Mouse (Mus musculus) CH12.LX (cell line): ENCODE data around the gene Sys1. TPM values are rescaled to one million over a fixed set of nuclear protein-coding genes. Genes with fewer than 3 reads are reported as not detected.

Source experiments
- DNase-seq: peaks from one replicate; pipeline ENCODE4 v3.0.0-alpha.2; 2013; ENCODE audit errors: extremely low read depth
- H3K27ac ChIP-seq: 2 replicates; pipeline ENCODE4 v1.5.1; 2012; ENCODE audit warnings: low read depth, mild to moderate bottlenecking, control low read depth, moderate library complexity; ENCODE audit not compliant: insufficient read depth
- H3K27me3 ChIP-seq: replicated peaks from 2 replicates; pipeline ENCODE3; 2012; ENCODE audit warnings: inconsistent platforms
- H3K36me3 ChIP-seq, 2 experiments: replicated peaks in 1 of 2; 2 replicates each; pipeline versions ENCODE3 to v1.6.1; 2012; ENCODE audit warnings: inconsistent platforms in 1 of 2, low read length in 1 of 2, mild to moderate bottlenecking in 1 of 2, mixed read lengths in 1 of 2, moderate library complexity in 1 of 2; ENCODE audit not compliant: control insufficient read depth in 1 of 2, insufficient read depth in 1 of 2
- H3K4me1 ChIP-seq, 2 experiments: 2 replicates each; pipeline ENCODE4 v1.6.1; 2012; ENCODE audit warnings: inconsistent platforms in 1 of 2, moderate library complexity in 1 of 2; ENCODE audit not compliant: insufficient read depth in 2 of 2, control insufficient read depth in 1 of 2
- H3K4me2 ChIP-seq: 2 replicates; pipeline ENCODE4 v1.6.1; 2012; ENCODE audit warnings: low read depth, mild to moderate bottlenecking, control low read depth; ENCODE audit not compliant: poor library complexity, insufficient read depth, severe bottlenecking
- H3K4me3 ChIP-seq, 3 experiments: fragments of 150-350 bp in 1 of 3; sonication (generic) in 1 of 3; replicated peaks in 1 of 3; 2 replicates each; pipeline versions ENCODE3 to v1.5.1; 2011 to 2012; ENCODE audit warnings: low read depth in 2 of 3, low read length in 2 of 3, mild to moderate bottlenecking in 2 of 3, moderate library complexity in 2 of 3, control low read depth in 1 of 3, improper control_type of control experiment in 1 of 3, inconsistent platforms in 1 of 3, mixed read lengths in 1 of 3; ENCODE audit not compliant: poor library complexity in 1 of 3
- H3K79me2 ChIP-seq: replicated peaks from 2 replicates; pipeline ENCODE4 v1.6.1; 2012; ENCODE audit warnings: mild to moderate bottlenecking, moderate library complexity; ENCODE audit not compliant: control insufficient read depth, poor library complexity, insufficient read depth, severe bottlenecking; ENCODE audit errors: extremely low read depth
- H3K9ac ChIP-seq: 2 replicates; pipeline ENCODE4 v1.6.1; 2012; ENCODE audit warnings: low read depth, mild to moderate bottlenecking, control low read depth, moderate library complexity; ENCODE audit not compliant: insufficient read depth
- H3K9me3 ChIP-seq: replicated peaks from 2 replicates; pipeline ENCODE3; 2012; ENCODE audit warnings: low read length, inconsistent platforms, mixed read lengths
- BHLHE40 ChIP-seq: IDR thresholded peaks from 2 replicates; pipeline ENCODE4 v1.6.1; 2011; ENCODE audit warnings: mild to moderate bottlenecking, low read depth, low read length, improper control_type of control experiment
- CHD1 ChIP-seq: IDR thresholded peaks from 2 replicates; pipeline ENCODE4 v1.6.1; 2012; ENCODE audit warnings: low read depth, low read length, improper control_type of control experiment, inconsistent platforms
- ELF1 ChIP-seq: IDR thresholded peaks from 2 replicates; pipeline ENCODE4 v1.6.1; 2014; ENCODE audit warnings: low read depth, mild to moderate bottlenecking, inconsistent platforms, low read length, improper control_type of control experiment
- EP300 ChIP-seq: IDR thresholded peaks from 2 replicates; pipeline ENCODE4 v1.6.1; 2011; ENCODE audit warnings: low read length, improper control_type of control experiment
- ETS1 ChIP-seq: conservative IDR thresholded peaks from 2 replicates; pipeline ENCODE4 v1.6.1; 2012; ENCODE audit warnings: low read depth, mild to moderate bottlenecking, inconsistent platforms, low read length, improper control_type of control experiment, moderate library complexity
- GABPA ChIP-seq: IDR thresholded peaks from 2 replicates; pipeline ENCODE4 v1.6.1; 2012; ENCODE audit warnings: low read depth, low read length, improper control_type of control experiment, inconsistent platforms; ENCODE audit not compliant: insufficient replicate concordance
- IRF4 ChIP-seq: IDR thresholded peaks from 2 replicates; pipeline ENCODE4 v1.6.1; 2014; ENCODE audit warnings: low read depth, mild to moderate bottlenecking, inconsistent platforms, low read length, improper control_type of control experiment
- JUN ChIP-seq: IDR thresholded peaks from 2 replicates; pipeline ENCODE4 v1.6.1; 2011; ENCODE audit warnings: low read depth, mild to moderate bottlenecking, low read length, improper control_type of control experiment, moderate library complexity; ENCODE audit not compliant: insufficient read depth
- KAT2A ChIP-seq: IDR thresholded peaks from 2 replicates; pipeline ENCODE4 v1.6.1; 2012; ENCODE audit warnings: low read length, improper control_type of control experiment, inconsistent platforms; ENCODE audit not compliant: insufficient replicate concordance
- MAFK ChIP-seq: IDR thresholded peaks from 2 replicates; pipeline ENCODE4 v1.6.1; 2011; ENCODE audit warnings: low read length, improper control_type of control experiment; ENCODE audit not compliant: insufficient replicate concordance
- MEF2A ChIP-seq: IDR thresholded peaks from 2 replicates; pipeline ENCODE4 v1.6.1; 2014; ENCODE audit warnings: low read depth, mild to moderate bottlenecking, inconsistent platforms, low read length, improper control_type of control experiment, borderline replicate concordance
- NELFE ChIP-seq: IDR thresholded peaks from 2 replicates; pipeline ENCODE4 v1.6.1; 2011; ENCODE audit warnings: low read depth, low read length, improper control_type of control experiment
- NRF1 ChIP-seq: IDR thresholded peaks from 2 replicates; pipeline ENCODE4 v1.6.1; 2014; ENCODE audit warnings: low read depth, mild to moderate bottlenecking, inconsistent platforms, low read length, improper control_type of control experiment, moderate library complexity
- PAX5 ChIP-seq: IDR thresholded peaks from 2 replicates; pipeline ENCODE4 v1.6.1; 2012; ENCODE audit warnings: low read length, inconsistent platforms, mixed read lengths
- POLR2AphosphoS2 ChIP-seq: IDR thresholded peaks from 2 replicates; pipeline ENCODE4 v1.6.1; 2011; ENCODE audit warnings: low read depth, low read length, improper control_type of control experiment
- RAD21 ChIP-seq: IDR thresholded peaks from 2 replicates; pipeline ENCODE4 v1.6.1; 2011; ENCODE audit warnings: low read depth, mild to moderate bottlenecking, low read length, improper control_type of control experiment, moderate library complexity
- SIN3A ChIP-seq: IDR thresholded peaks from 2 replicates; pipeline ENCODE4 v1.6.1; 2012; ENCODE audit warnings: low read length, improper control_type of control experiment, inconsistent platforms
- TBP ChIP-seq: conservative IDR thresholded peaks from 2 replicates; pipeline ENCODE4 v1.6.1; 2011; ENCODE audit warnings: low read depth, low read length, improper control_type of control experiment
- TCF12 ChIP-seq: IDR thresholded peaks from 2 replicates; pipeline ENCODE4 v1.6.1; 2014; ENCODE audit warnings: low read depth, mild to moderate bottlenecking, inconsistent platforms, low read length, improper control_type of control experiment
- USF1 ChIP-seq: IDR thresholded peaks from 2 replicates; pipeline ENCODE4 v1.6.1; 2014; ENCODE audit warnings: low read depth, mild to moderate bottlenecking, inconsistent platforms, low read length, improper control_type of control experiment
- dilution Hi-C: fragments of 300-500 bp; cut with MboI; formaldehyde crosslinking; loops from 2 replicates; pipeline ENCODE4 v1.14.3; 2020; ENCODE audit warnings: low sequenced_read_pairs; ENCODE audit not compliant: extremely low pct_unique_long_range_greater_than_20kb, extremely low pct_ligation_motif_present
- in situ Hi-C: fragments of 300-500 bp; cut with MboI; formaldehyde crosslinking; loops from 3 replicates; pipeline ENCODE4 v1.14.3; 2019; ENCODE audit warnings: low sequenced_read_pairs, low pct_ligation_motif_present, low pct_unique_long_range_greater_than_20kb, mixed read lengths
- polyA plus RNA-seq: library from polyadenylated mRNA; unstranded; fragments of >175 nt; gene quantifications from 2 replicates; pipeline ENCODE4 v1.2.1, GENCODE M21; 2012; ENCODE audit warnings: low read depth; ENCODE audit not compliant: insufficient read length
- total RNA-seq, 2 experiments: library from RNA; depleted of rRNA; stranded (reverse); fragments of 300-350 nt in 1 of 2; fragments of >200 nt in 1 of 2; gene quantifications; 2 replicates each; pipeline ENCODE4 v1.2.3; 2012 to 2014

Sys1 gene
- total and polyA plus RNA-seq, 3 experiments: 46.6 to 59.7 (median 57.4) TPM

- peaks cover 9 to 59% of the 10 kb centered on the region in 2 experiments for H3K36me3 ChIP-seq
- no peak overlapping the region for H3K4me2 ChIP-seq
- H3K4me3 ChIP-seq: no peak overlapping the region
- no peak for DNase-seq
- no peaks in the 10 kb centered on the region for H3K27me3 ChIP-seq
- in situ Hi-C loops: no loop called here
- H3K4me1 ChIP-seq: peaks cover 27 to 63% of the 10 kb centered on the region in 2 experiments
- peaks cover 50% of the 10 kb centered on the region for H3K79me2 ChIP-seq
- no peak for TF ChIP-seq MEF2A
- no peak for TF ChIP-seq PAX5
- no peak for TF ChIP-seq USF1
- no peak for TF ChIP-seq NRF1
- no peak for TF ChIP-seq IRF4
- TF ChIP-seq, all 38 proteins: peak for 0
- Histone ChIP-seq H3K9ac (no peak overlapping the region), H3K9me3 (no peaks in the 10 kb centered on the region), H3K27ac (no peak overlapping the region)
- dilution Hi-C loops: no loop called here
Measured at GRCm38 (mm10) chr2:164434681-164435080, 22.1 kb upstream of the Sys1 start.

GRCm38 (mm10) chr2:164435216-164436090 lies 21.3 kb upstream of the Sys1 start:
- H3K4me2 ChIP-seq: no peak overlapping the region

More at GRCm38 (mm10) chr2:164435216-164436090, 21.3 kb upstream of the Sys1 start:
- H3K9ac ChIP-seq: no peak overlapping the region
- H3K9me3 ChIP-seq: no peaks in the 10 kb centered on the region
- H3K27me3 ChIP-seq: no peaks in the 10 kb centered on the region
- peaks cover 3 to 60% of the 10 kb centered on the region in 2 experiments for H3K36me3 ChIP-seq
- H3K4me1 ChIP-seq: peaks cover 30 to 71% of the 10 kb centered on the region in 2 experiments
- dilution Hi-C loops (no loop called here), in situ Hi-C loops (no loop called here)
- H3K4me3 ChIP-seq: no peak overlapping the region
- TF ChIP-seq SIN3A (no peak), TCF12 (no peak), ETS1 (no peak), NRF1 (no peak), CHD1 (no peak), BHLHE40 (no peak), MAFK (no peak), MEF2A (no peak), JUN (no peak), PAX5 (no peak), NELFE (no peak), GABPA (no peak), RAD21 (no peak), ELF1 (no peak), POLR2AphosphoS2 (no peak), KAT2A (no peak), EP300 (no peak), TBP (no peak)
- no peak overlapping the region for H3K27ac ChIP-seq
- H3K79me2 ChIP-seq: peaks cover 56% of the 10 kb centered on the region
- DNase-seq: no peak
